Mouse (Mus musculus): ENCODE measurements around the gene Gpat3. TPM values are rescaled to one million over a fixed set of nuclear protein-coding genes. Genes with fewer than 3 reads are reported as not detected.

Gene Gpat3
- 0.42 and 0.49 TPM in 2 replicates for polyA plus RNA-seq (2014; fragmentation: Nextera tagmentation; extraction: Ambion mirVana)

- Histone ChIP-seq H3K4me1 (ENCODE audit: control insufficient read depth, insufficient read depth, low read length) (0 out of 2 replicates have a peak, but pooled peaks cover 5% of the 10 kb centered on the region), H3K36me3 (ENCODE audit: control insufficient read depth, insufficient read depth, low read length) (no peaks in the 10 kb centered on the region), H3K9me3 (ENCODE audit: control insufficient read depth, low read length) (peaks cover 9% of the 10 kb centered on the region; the same call in 1 of the 2 replicates), H3K4me2 (replicated peaks; ENCODE audit: low read depth, low read length) (peak within 1 kb of the TSS; percentile 93), H3K27ac (ENCODE audit: low read depth, low read length) (no peak within 1 kb of the TSS), H3K4me3 (ENCODE audit: low read length) (peak within 1 kb of the TSS; percentile 52), H3K9ac (ENCODE audit: low read depth, low read length) (peak within 1 kb of the TSS; percentile 54), H3K27me3 (ENCODE audit: control insufficient read depth, insufficient read depth, low read length) (peaks cover 28% of the 10 kb centered on the region)
- WGBS = under 1% methylated on average over 16 of the region's 16 CpGs
- ATAC-seq (ENCODE audit: low FRiP score, low TSS enrichment) = peak; percentile 45; the same call in 1 of the 2 replicates
Observed at GRCm38 (mm10) chr5:100845485-100845847, at the start of gene Gpat3. TSS of gene Gpat3 (plus strand) at chr5:100845713.

GRCm38 (mm10) chr5:100798165-100798860 is 47.2 kb upstream of the Gpat3 start, which contains the start of the genes Helq and Mrps18c:
TSS of gene Helq (minus strand) at chr5:100798598.
TSS of gene Mrps18c (plus strand) at chr5:100798627.
- peak; percentile 97 for ATAC-seq (ENCODE audit: low FRiP score, low TSS enrichment)
- Histone ChIP-seq H3K4me1 (ENCODE audit: control insufficient read depth, insufficient read depth, low read length) (peaks cover 13% of the 10 kb centered on the region), H3K27ac (ENCODE audit: low read depth, low read length) (no peak within 1 kb of the TSS), H3K4me3 (ENCODE audit: low read length) (peak within 1 kb of the TSS; percentile 87), H3K4me2 (replicated peaks; ENCODE audit: low read depth, low read length) (peak within 1 kb of the TSS; percentile 95), H3K36me3 (ENCODE audit: control insufficient read depth, insufficient read depth, low read length) (peaks cover 32% of the 10 kb centered on the region), H3K9ac (ENCODE audit: low read depth, low read length) (peak within 1 kb of the TSS; percentile 85), H3K9me3 (ENCODE audit: control insufficient read depth, low read length) (no peaks in the 10 kb centered on the region), H3K27me3 (ENCODE audit: control insufficient read depth, insufficient read depth, low read length) (no peaks in the 10 kb centered on the region)
- WGBS = under 1% methylated on average over 67 of the region's 67 CpGs

- H3K9ac ChIP-seq (ENCODE audit: low read depth, low read length) = no peak overlapping the region
- no peaks in the 10 kb centered on the region for H3K9me3 ChIP-seq (ENCODE audit: control insufficient read depth, low read length)
- 73% methylated on average over 4 of the region's 4 CpGs for WGBS
- no peak overlapping the region for H3K4me2 ChIP-seq (replicated peaks; ENCODE audit: low read depth, low read length)
- H3K36me3 ChIP-seq (ENCODE audit: control insufficient read depth, insufficient read depth, low read length) = peaks cover 7% of the 10 kb centered on the region; the same call in 1 of the 2 replicates
- H3K27me3 ChIP-seq (ENCODE audit: control insufficient read depth, insufficient read depth, low read length) = no peaks in the 10 kb centered on the region
- H3K27ac ChIP-seq (ENCODE audit: low read depth, low read length) = no peak overlapping the region
- no peak overlapping the region for H3K4me3 ChIP-seq (ENCODE audit: low read length)
- H3K4me1 ChIP-seq (ENCODE audit: control insufficient read depth, insufficient read depth, low read length) = no peaks in the 10 kb centered on the region
- ATAC-seq (ENCODE audit: low FRiP score, low TSS enrichment) = no peak
Observed at GRCm38 (mm10) chr5:100818341-100818740, 27.2 kb upstream of the Gpat3 start.

GRCm38 (mm10) chr5:100819568-100820480 is 25.7 kb upstream of the Gpat3 start:
- Histone ChIP-seq H3K4me1 (ENCODE audit: control insufficient read depth, insufficient read depth, low read length) (no peaks in the 10 kb centered on the region), H3K9ac (ENCODE audit: low read depth, low read length) (peak overlapping the region; percentile 95), H3K36me3 (ENCODE audit: control insufficient read depth, insufficient read depth, low read length) (peaks cover 3% of the 10 kb centered on the region; the same call in 1 of the 2 replicates), H3K27ac (ENCODE audit: low read depth, low read length) (peak overlapping the region; percentile 73; the same call in 1 of the 2 replicates), H3K4me3 (ENCODE audit: low read length) (peak overlapping the region; percentile 88), H3K9me3 (ENCODE audit: control insufficient read depth, low read length) (no peaks in the 10 kb centered on the region), H3K4me2 (replicated peaks; ENCODE audit: low read depth, low read length) (peak overlapping the region; percentile 67), H3K27me3 (ENCODE audit: control insufficient read depth, insufficient read depth, low read length) (no peaks in the 10 kb centered on the region)
- no peak for ATAC-seq (ENCODE audit: low FRiP score, low TSS enrichment)
- 33% methylated on average over 16 of the region's 16 CpGs for WGBS

- Histone ChIP-seq H3K36me3 (ENCODE audit: control insufficient read depth, insufficient read depth, low read length) (peaks cover 3% of the 10 kb centered on the region; the same call in 1 of the 2 replicates), H3K9ac (ENCODE audit: low read depth, low read length) (peak within 1 kb of the TSS; percentile 95), H3K9me3 (ENCODE audit: control insufficient read depth, low read length) (no peaks in the 10 kb centered on the region), H3K4me3 (ENCODE audit: low read length) (peak within 1 kb of the TSS; percentile 88), H3K27ac (ENCODE audit: low read depth, low read length) (peak within 1 kb of the TSS; percentile 73), H3K27me3 (ENCODE audit: control insufficient read depth, insufficient read depth, low read length) (no peaks in the 10 kb centered on the region), H3K4me1 (ENCODE audit: control insufficient read depth, insufficient read depth, low read length) (no peaks in the 10 kb centered on the region), H3K4me2 (replicated peaks; ENCODE audit: low read depth, low read length) (peak within 1 kb of the TSS; percentile 67)
- ATAC-seq (ENCODE audit: low FRiP score, low TSS enrichment) = peak; percentile 96
- under 1% methylated on average over 63 of the region's 63 CpGs for WGBS
Observed at GRCm38 (mm10) chr5:100820483-100821184, 24.9 kb upstream of the Gpat3 start, which contains the start of gene Abraxas1. TSS of gene Abraxas1 (minus strand) at chr5:100820965.

- Histone ChIP-seq H3K27me3 (ENCODE audit: control insufficient read depth, insufficient read depth, low read length) (no peaks in the 10 kb centered on the region), H3K9me3 (ENCODE audit: control insufficient read depth, low read length) (no peaks in the 10 kb centered on the region), H3K4me2 (replicated peaks; ENCODE audit: low read depth, low read length) (peak overlapping the region; percentile 67), H3K9ac (ENCODE audit: low read depth, low read length) (peak overlapping the region; percentile 95; the same call in 1 of the 2 replicates), H3K27ac (ENCODE audit: low read depth, low read length) (no peak overlapping the region), H3K36me3 (ENCODE audit: control insufficient read depth, insufficient read depth, low read length) (0 out of 2 replicates have a peak, but pooled peaks cover 3% of the 10 kb centered on the region), H3K4me1 (ENCODE audit: control insufficient read depth, insufficient read depth, low read length) (no peaks in the 10 kb centered on the region), H3K4me3 (ENCODE audit: low read length) (peak overlapping the region; percentile 88)
- no peak for ATAC-seq (ENCODE audit: low FRiP score, low TSS enrichment)
- 85% methylated on average over 8 of the region's 8 CpGs for WGBS
Observed at GRCm38 (mm10) chr5:100821375-100821774, 24.1 kb upstream of the Gpat3 start.

- H3K4me3 ChIP-seq (ENCODE audit: low read length) = no peak overlapping the region
- no peaks in the 10 kb centered on the region for H3K36me3 ChIP-seq (ENCODE audit: control insufficient read depth, insufficient read depth, low read length)
- no peak overlapping the region for H3K9ac ChIP-seq (ENCODE audit: low read depth, low read length)
- ATAC-seq (ENCODE audit: low FRiP score, low TSS enrichment) = no peak
- no peaks in the 10 kb centered on the region for H3K27me3 ChIP-seq (ENCODE audit: control insufficient read depth, insufficient read depth, low read length)
- H3K9me3 ChIP-seq (ENCODE audit: control insufficient read depth, low read length) = no peaks in the 10 kb centered on the region
- 81% methylated on average over 7 of the region's 7 CpGs for WGBS
- H3K4me2 ChIP-seq (replicated peaks; ENCODE audit: low read depth, low read length) = no peak overlapping the region
- no peaks in the 10 kb centered on the region for H3K4me1 ChIP-seq (ENCODE audit: control insufficient read depth, insufficient read depth, low read length)
- no peak overlapping the region for H3K27ac ChIP-seq (ENCODE audit: low read depth, low read length)
Observed at GRCm38 (mm10) chr5:100822826-100823225, 22.7 kb upstream of the Gpat3 start.

- WGBS = 21% methylated on average over 2 of the region's 2 CpGs
- no peaks in the 10 kb centered on the region for H3K4me1 ChIP-seq (ENCODE audit: control insufficient read depth, insufficient read depth, low read length)
- no peaks in the 10 kb centered on the region for H3K9me3 ChIP-seq (ENCODE audit: control insufficient read depth, low read length)
- ATAC-seq (ENCODE audit: low FRiP score, low TSS enrichment) = no peak
- no peak overlapping the region for H3K4me2 ChIP-seq (replicated peaks; ENCODE audit: low read depth, low read length)
- H3K4me3 ChIP-seq (ENCODE audit: low read length) = no peak overlapping the region
- H3K27ac ChIP-seq (ENCODE audit: low read depth, low read length) = no peak overlapping the region
- no peak overlapping the region for H3K9ac ChIP-seq (ENCODE audit: low read depth, low read length)
- no peaks in the 10 kb centered on the region for H3K36me3 ChIP-seq (ENCODE audit: control insufficient read depth, insufficient read depth, low read length)
- no peaks in the 10 kb centered on the region for H3K27me3 ChIP-seq (ENCODE audit: control insufficient read depth, insufficient read depth, low read length)
Observed at GRCm38 (mm10) chr5:100825975-100826374, 19.5 kb upstream of the Gpat3 start.
